Mouse (Mus musculus) MEL (cell line): ENCODE data around the gene Odc1. TPM values are rescaled to one million over a fixed set of nuclear protein-coding genes. Genes with fewer than 3 reads are reported as not detected.

ENCODE experiments used
- DNase-seq: peaks from one replicate; pipeline ENCODE4 v3.0.0; 2011; ENCODE audit warnings: low read depth, low spot score
- H3K27ac ChIP-seq: 2 replicates; pipeline ENCODE4 v1.5.1; 2012; ENCODE audit warnings: low read depth, mild to moderate bottlenecking, control low read depth, low read length, moderate library complexity; ENCODE audit not compliant: control insufficient read depth
- H3K27me3 ChIP-seq, 2 experiments: fragments of 150-350 bp in 1 of 2; sonication (generic) in 1 of 2; 2 replicates each; pipeline ENCODE4 v1.6.1; 2012; ENCODE audit warnings: low read length in 2 of 2, mild to moderate bottlenecking in 2 of 2, improper control_type of control experiment in 1 of 2, moderate library complexity in 1 of 2; ENCODE audit not compliant: insufficient read depth in 2 of 2, control insufficient read depth in 1 of 2
- H3K36me3 ChIP-seq, 2 experiments: 2 replicates each; pipeline ENCODE4 v1.6.1; 2012 to 2014; ENCODE audit warnings: low read length in 2 of 2, improper control_type of control experiment in 1 of 2, inconsistent platforms in 1 of 2, mild to moderate bottlenecking in 1 of 2; ENCODE audit not compliant: insufficient read depth in 2 of 2, control insufficient read depth in 1 of 2
- H3K4me1 ChIP-seq, 2 experiments: fragments of 150-350 bp in 1 of 2; sonication (generic) in 1 of 2; 2 replicates each; pipeline ENCODE4 v1.6.1; 2012; ENCODE audit warnings: low read length in 2 of 2, improper control_type of control experiment in 1 of 2, mild to moderate bottlenecking in 1 of 2; ENCODE audit not compliant: insufficient read depth in 2 of 2, control insufficient read depth in 1 of 2
- H3K4me3 ChIP-seq, 2 experiments: fragments of 150-350 bp in 1 of 2; sonication (generic) in 1 of 2; 2 replicates each; pipeline ENCODE4 v1.5.1; 2012; ENCODE audit warnings: low read depth in 2 of 2, low read length in 2 of 2, mild to moderate bottlenecking in 2 of 2, moderate library complexity in 2 of 2, control low read depth in 1 of 2, improper control_type of control experiment in 1 of 2; ENCODE audit not compliant: control insufficient read depth in 1 of 2, insufficient read depth in 1 of 2
- H3K79me2 ChIP-seq: 2 replicates; pipeline ENCODE4 v1.6.1; 2012; ENCODE audit warnings: mild to moderate bottlenecking, low read length, moderate library complexity; ENCODE audit not compliant: control insufficient read depth, poor library complexity, insufficient read depth
- H3K9ac ChIP-seq: 2 replicates; pipeline ENCODE4 v1.6.1; 2012; ENCODE audit warnings: low read depth, mild to moderate bottlenecking, control low read depth, low read length, moderate library complexity; ENCODE audit not compliant: control insufficient read depth, poor library complexity, severe bottlenecking
- H3K9me3 ChIP-seq: fragments of 150-350 bp; sonication (generic); replicated peaks from 2 replicates; pipeline ENCODE4 v1.6.1; 2012; ENCODE audit warnings: mild to moderate bottlenecking, low read length, improper control_type of control experiment, moderate library complexity; ENCODE audit not compliant: insufficient read depth
- BHLHE40 ChIP-seq: IDR thresholded peaks from 2 replicates; pipeline ENCODE4 v1.6.1; 2012; ENCODE audit warnings: low read depth, mild to moderate bottlenecking, inconsistent platforms, low read length, improper control_type of control experiment, borderline replicate concordance
- CHD1 ChIP-seq: IDR thresholded peaks from 2 replicates; pipeline ENCODE4 v1.6.1; 2012; ENCODE audit warnings: low read depth, mild to moderate bottlenecking, inconsistent platforms, low read length, improper control_type of control experiment
- CHD2 ChIP-seq: IDR thresholded peaks from 2 replicates; pipeline ENCODE4 v1.6.1; 2011; ENCODE audit warnings: low read length, improper control_type of control experiment
- CTCF ChIP-seq, 3 experiments: IDR thresholded peaks in 2 of 3; conservative IDR thresholded peaks in 1 of 3; 2 replicates each; pipeline ENCODE4 v1.5.1; 2011 to 2012; ENCODE audit warnings: low read length in 3 of 3, low read depth in 2 of 3, mild to moderate bottlenecking in 2 of 3, improper control_type of control experiment in 1 of 3, inconsistent platforms in 1 of 3, mixed read lengths in 1 of 3, moderate library complexity in 1 of 3; ENCODE audit not compliant: control insufficient read depth in 1 of 3, insufficient read depth in 1 of 3, poor library complexity in 1 of 3, severe bottlenecking in 1 of 3
- GABPA ChIP-seq: IDR thresholded peaks from 2 replicates; pipeline ENCODE4 v1.6.1; 2012; ENCODE audit warnings: low read depth, mild to moderate bottlenecking, inconsistent platforms, low read length, improper control_type of control experiment, moderate library complexity
- JUND ChIP-seq: IDR thresholded peaks from 2 replicates; pipeline ENCODE4 v1.6.1; 2011; ENCODE audit warnings: low read depth, mild to moderate bottlenecking, improper control_type of control experiment, low read length
- MAFK ChIP-seq: IDR thresholded peaks from 2 replicates; pipeline ENCODE4 v1.6.1; 2011; ENCODE audit warnings: low read depth, mild to moderate bottlenecking, low read length, improper control_type of control experiment, borderline replicate concordance
- MAZ ChIP-seq: IDR thresholded peaks from 2 replicates; pipeline ENCODE4 v1.6.1; 2012; ENCODE audit warnings: low read depth, mild to moderate bottlenecking, inconsistent platforms, low read length, improper control_type of control experiment
- MEF2A ChIP-seq: IDR thresholded peaks from 2 replicates; pipeline ENCODE4 v1.6.1; 2014; ENCODE audit warnings: low read depth, mild to moderate bottlenecking, inconsistent platforms, low read length, improper control_type of control experiment; ENCODE audit not compliant: poor library complexity, insufficient replicate concordance, severe bottlenecking; ENCODE audit errors: extremely low read depth
- MYC ChIP-seq: IDR thresholded peaks from 2 replicates; pipeline ENCODE4 v1.6.1; 2011; ENCODE audit warnings: low read depth, mild to moderate bottlenecking, low read length, improper control_type of control experiment, moderate library complexity
- NELFE ChIP-seq: IDR thresholded peaks from 2 replicates; pipeline ENCODE4 v1.6.1; 2011; ENCODE audit warnings: low read depth, low read length, improper control_type of control experiment
- SIN3A ChIP-seq: IDR thresholded peaks from 2 replicates; pipeline ENCODE4 v1.6.1; 2012; ENCODE audit warnings: low read length, improper control_type of control experiment, inconsistent platforms
- TCF12 ChIP-seq: IDR thresholded peaks from 2 replicates; pipeline ENCODE4 v1.6.1; 2014; ENCODE audit warnings: low read depth, mild to moderate bottlenecking, inconsistent platforms, low read length, improper control_type of control experiment, moderate library complexity
- UBTF ChIP-seq: IDR thresholded peaks from 2 replicates; pipeline ENCODE4 v1.6.1; 2012; ENCODE audit warnings: low read depth, mild to moderate bottlenecking, inconsistent platforms, low read length, improper control_type of control experiment, moderate library complexity, borderline replicate concordance; ENCODE audit not compliant: insufficient read depth
- USF2 ChIP-seq, 2 experiments: IDR thresholded peaks; 2 replicates each; pipeline ENCODE4 v1.6.1; 2011 to 2012; ENCODE audit warnings: improper control_type of control experiment in 2 of 2, low read length in 2 of 2, borderline replicate concordance in 1 of 2, inconsistent platforms in 1 of 2, low read depth in 1 of 2, mild to moderate bottlenecking in 1 of 2; ENCODE audit not compliant: insufficient read depth in 1 of 2
- ZMIZ1 ChIP-seq: IDR thresholded peaks from 2 replicates; pipeline ENCODE4 v1.6.1; 2012; ENCODE audit warnings: low read depth, mild to moderate bottlenecking, inconsistent platforms, low read length, improper control_type of control experiment, moderate library complexity
- polyA plus RNA-seq, 2 experiments: library from polyadenylated mRNA; stranded (reverse) in 1 of 2; unstranded in 1 of 2; fragments of >175 nt in 1 of 2; fragments of >200 nt in 1 of 2; gene quantifications; 2 replicates each; pipeline versions ENCODE4 v1.2.1 to v1.2.4; 2012; ENCODE audit warnings: low replicate concordance in 2 of 2, low read depth in 1 of 2; ENCODE audit not compliant: insufficient read length in 2 of 2, insufficient read depth in 1 of 2, missing spikeins in 1 of 2
- total RNA-seq: library from RNA; depleted of rRNA; stranded (reverse); fragments of 300-350 nt; gene quantifications from 2 replicates; pipeline ENCODE4 v1.2.3, GENCODE M21; 2012

Odc1 gene
- total and polyA plus RNA-seq, 3 experiments, result 639 to 720 (median 677) TPM

- Histone ChIP-seq H3K27ac (no peak overlapping the region), H3K9ac (no peak overlapping the region), H3K4me1 (no peaks in the 10 kb centered on the region)
Measured at GRCm38 (mm10) chr12:17586011-17586410, 41.4 kb downstream of the Odc1 start.

GRCm38 (mm10) chr12:17588436-17588835 is 43.8 kb downstream of the Odc1 start:
- no peaks in the 10 kb centered on the region for H3K36me3 ChIP-seq
- no peaks in the 10 kb centered on the region for H3K27me3 ChIP-seq
- no peak for DNase-seq
- H3K79me2 ChIP-seq, result no peaks in the 10 kb centered on the region
- no peak for TF ChIP-seq TCF12
- no peak for TF ChIP-seq JUND
- no peak for TF ChIP-seq MYC
- H3K9ac ChIP-seq, result no peak overlapping the region
- no peaks in the 10 kb centered on the region for H3K4me1 ChIP-seq
- no peak overlapping the region for H3K4me3 ChIP-seq
- no peaks in the 10 kb centered on the region for H3K9me3 ChIP-seq
- no peak overlapping the region for H3K27ac ChIP-seq

More at GRCm38 (mm10) chr12:17586011-17586410, 41.4 kb downstream of the Odc1 start:
- Histone ChIP-seq H3K4me3 (no peak overlapping the region), H3K79me2 (no peaks in the 10 kb centered on the region), H3K27me3 (no peaks in the 10 kb centered on the region), H3K36me3 (no peaks in the 10 kb centered on the region), H3K9me3 (no peaks in the 10 kb centered on the region)
- TF ChIP-seq BHLHE40 (no peak), GABPA (no peak), CHD1 (no peak), MEF2A (no peak), UBTF (no peak), CHD2 (no peak), CTCF (IDR thresholded peaks at IDR 0.05 in 2 of 3, conservative IDR thresholded peaks at IDR 0.05 in 1 of 3; ENCODE audit: control insufficient read depth in 1 of 3, insufficient read depth in 1 of 3, low read depth in 2 of 3, low read length in 3 of 3, poor library complexity in 1 of 3, severe bottlenecking in 1 of 3) (no peak), NELFE (no peak), MAZ (no peak), USF2 (IDR thresholded peaks at IDR 0.05; ENCODE audit: borderline replicate concordance in 1 of 2, insufficient read depth in 1 of 2, low read depth in 1 of 2, low read length in 2 of 2) (no peak)
- TF ChIP-seq, all 39 proteins: peak for 0
- DNase-seq, result no peak

GRCm38 (mm10) chr12:17588906-17589612 is 44.5 kb downstream of the Odc1 start:
- H3K79me2 ChIP-seq, result no peaks in the 10 kb centered on the region
- H3K9ac ChIP-seq, result no peak overlapping the region
- no peaks in the 10 kb centered on the region for H3K27me3 ChIP-seq
- TF ChIP-seq BHLHE40, result no peak
- no peak for TF ChIP-seq CTCF (IDR thresholded peaks at IDR 0.05 in 2 of 3, conservative IDR thresholded peaks at IDR 0.05 in 1 of 3; ENCODE audit: control insufficient read depth in 1 of 3, insufficient read depth in 1 of 3, low read depth in 2 of 3, low read length in 3 of 3, poor library complexity in 1 of 3, severe bottlenecking in 1 of 3)
- no peak for TF ChIP-seq JUND
- no peak for TF ChIP-seq SIN3A
- TF ChIP-seq MAFK, result no peak
- no peak for TF ChIP-seq ZMIZ1
- H3K4me1 ChIP-seq, result no peaks in the 10 kb centered on the region
- H3K27ac ChIP-seq, result no peak overlapping the region
- no peaks in the 10 kb centered on the region for H3K36me3 ChIP-seq
- DNase-seq, result no peak
- H3K4me3 ChIP-seq, result no peak overlapping the region
- H3K9me3 ChIP-seq, result no peaks in the 10 kb centered on the region
